Mouse (Mus musculus) c-Kit-negative CD71-positive TER-119-positive erythroid progenitor cells, embryonic 14.5 days (primary cell): Measurements from ENCODE around the gene Efhc2.
A peak's percentile ranks its signal among the peaks of the same experiment; 100 is the strongest.

Source experiments
- DNase-seq: peaks from one replicate; pipeline ENCODE4 v3.0.0-alpha.2; 2013; ENCODE audit warnings: low read depth, low spot score

Gene Efhc2

DNA sequence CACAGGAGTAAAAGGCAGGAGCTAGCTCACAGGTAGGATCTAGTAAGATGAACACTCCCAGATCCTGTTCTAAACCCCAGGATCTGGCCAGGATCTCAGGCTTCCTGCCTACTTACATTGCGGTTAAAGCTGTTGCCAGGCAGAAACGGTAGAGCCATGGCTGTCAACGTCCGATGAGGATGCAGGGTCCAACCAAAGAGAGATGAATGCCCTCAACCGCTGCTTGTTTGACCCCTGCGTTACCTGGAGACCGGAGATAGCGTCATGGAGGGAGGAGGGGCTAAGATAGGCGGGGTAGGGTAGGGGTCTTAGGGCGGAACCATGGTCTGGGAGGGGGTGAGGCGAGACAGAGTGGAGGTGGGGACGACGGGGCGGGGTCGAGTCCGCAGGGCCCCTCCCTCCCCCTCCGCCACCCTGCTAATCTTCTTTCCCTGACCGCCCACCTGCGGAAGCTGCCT lies at the start of gene Efhc2:
Efhc2 (minus strand) TSS at position 243 of the 458 bp plus-strand sequence.
- DNase-seq = no peak

DNA sequence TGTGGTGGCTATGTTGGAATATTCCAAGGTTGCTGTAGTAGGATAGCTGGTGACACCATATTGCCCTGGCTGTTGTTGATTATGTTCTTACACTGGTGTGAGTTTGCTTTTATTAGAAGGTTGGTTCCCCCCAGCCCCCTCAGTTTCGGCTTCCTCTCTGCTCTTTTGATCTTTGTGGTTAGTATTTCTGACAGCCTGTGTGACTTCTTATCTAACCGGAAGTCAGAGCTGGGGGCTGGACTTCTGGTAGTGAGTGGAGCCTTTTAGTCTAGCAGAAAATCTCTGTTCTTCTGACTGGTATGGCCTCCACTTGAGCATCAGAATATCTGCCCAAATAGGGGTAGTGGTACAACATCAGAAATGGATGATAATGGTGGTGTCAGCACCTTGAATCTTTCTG lies 45.9 kb upstream of the Efhc2 start:
- no peak for DNase-seq

GRCm38 (mm10) chrX:17300349-17300880 lies 18.8 kb downstream of the Efhc2 start:
- no peak for DNase-seq

- DNase-seq = no peak
Measured at GRCm38 (mm10) chrX:17283899-17284298, 35.3 kb downstream of the Efhc2 start.

GRCm38 (mm10) chrX:17225141-17225540 lies 94.0 kb downstream of the Efhc2 start:
- DNase-seq = no peak

- no peak for DNase-seq
Measured at GRCm38 (mm10) chrX:17217451-17217850, 101.7 kb downstream of the Efhc2 start.

GRCm38 (mm10) chrX:17213515-17213914 lies 105.7 kb downstream of the Efhc2 start:
- no peak for DNase-seq

- no peak for DNase-seq
Measured at GRCm38 (mm10) chrX:17175748-17176147, 143.4 kb downstream of the Efhc2 start.

- peak; percentile 1 for DNase-seq
Measured at GRCm38 (mm10) chrX:17165638-17166037, 153.5 kb downstream of the Efhc2 start.
